Mouse (Mus musculus) cerebellum, adult 8-10 months (tissue): ENCODE measurements around the gene Syt8.

Experiments
- DNase-seq: peaks from one replicate; pipeline ENCODE4 v3.0.0; 2022

Syt8 gene

DNA sequence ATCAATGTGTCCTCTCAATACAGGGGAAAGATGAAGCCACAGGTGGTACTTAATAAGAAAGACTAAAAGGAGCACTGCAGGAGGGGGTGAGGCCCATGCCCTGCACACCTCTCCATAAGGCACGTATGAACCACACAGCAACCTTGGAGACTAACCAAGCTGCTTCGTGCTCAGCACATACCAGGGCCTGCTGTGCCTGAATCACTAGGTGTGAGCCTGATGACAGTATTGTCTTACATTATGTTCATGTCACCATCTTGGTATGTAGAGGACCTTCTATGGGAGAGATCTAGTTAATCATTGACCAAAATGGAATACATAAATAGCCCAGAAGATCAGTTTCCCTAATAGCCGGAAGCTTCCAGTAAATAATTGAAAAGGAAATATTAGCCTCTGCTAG lies 25.0 kb upstream of the Syt8 start:
- no peak for DNase-seq

DNA sequence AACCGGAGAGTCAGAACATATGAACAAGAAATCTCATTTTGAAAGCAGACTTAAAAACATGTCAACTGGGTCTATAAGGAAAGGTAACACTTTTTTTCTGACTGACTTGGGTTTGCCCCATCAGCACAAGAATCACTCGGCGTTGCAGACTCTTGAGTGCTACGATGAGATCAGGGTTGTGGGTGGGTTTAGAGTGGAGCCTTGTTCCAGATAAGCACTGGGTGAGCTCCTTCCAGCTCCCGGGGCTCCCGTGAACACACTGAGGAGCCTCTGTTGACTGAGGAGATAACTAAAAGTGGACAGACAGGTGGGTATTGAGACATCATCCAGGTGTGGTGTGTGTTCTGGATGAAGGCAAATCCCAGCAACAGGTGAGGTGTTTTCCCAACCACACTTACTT lies 21.4 kb upstream of the Syt8 start:
- no peak for DNase-seq

DNA sequence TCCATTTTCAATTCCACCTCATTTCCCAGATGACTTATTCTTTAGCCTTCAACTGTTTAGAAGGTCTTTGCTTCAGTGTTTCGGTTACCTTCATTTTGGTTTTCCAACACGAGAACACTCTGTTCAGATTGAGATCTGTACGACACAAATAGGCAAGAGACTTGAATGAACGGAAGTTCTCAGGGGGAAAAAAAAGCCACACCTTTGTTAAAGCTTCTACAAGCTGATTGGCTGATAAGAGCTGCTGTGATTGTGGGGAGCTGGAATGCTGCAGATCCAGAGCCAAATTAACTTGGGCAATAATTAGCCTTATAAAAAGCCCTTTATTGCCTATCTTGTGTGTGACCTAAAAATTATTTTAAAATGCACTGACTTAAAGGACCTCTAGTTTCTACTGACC lies 19.3 kb upstream of the Syt8 start:
- DNase-seq, result no peak

DNA sequence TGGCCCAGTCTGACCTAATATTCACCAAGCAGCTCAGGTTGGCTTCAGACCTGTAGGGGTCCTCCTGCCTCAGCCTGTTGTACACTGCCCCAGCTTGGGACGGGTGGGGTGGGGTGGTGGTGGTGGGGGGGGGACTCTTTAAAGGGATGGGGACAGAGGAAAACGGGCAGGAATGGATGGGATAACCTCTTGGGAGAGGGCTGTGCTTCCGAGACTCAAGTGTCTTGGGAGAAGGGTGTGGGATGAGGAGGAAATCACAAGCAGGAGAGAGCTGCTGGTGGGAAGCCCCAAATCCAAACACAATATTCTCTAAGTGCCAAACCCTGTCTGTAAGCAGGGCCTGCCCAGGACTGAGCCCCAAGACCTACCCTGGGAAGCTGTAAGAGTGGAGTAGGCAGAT lies 18.4 kb upstream of the Syt8 start:
- no peak for DNase-seq

DNA sequence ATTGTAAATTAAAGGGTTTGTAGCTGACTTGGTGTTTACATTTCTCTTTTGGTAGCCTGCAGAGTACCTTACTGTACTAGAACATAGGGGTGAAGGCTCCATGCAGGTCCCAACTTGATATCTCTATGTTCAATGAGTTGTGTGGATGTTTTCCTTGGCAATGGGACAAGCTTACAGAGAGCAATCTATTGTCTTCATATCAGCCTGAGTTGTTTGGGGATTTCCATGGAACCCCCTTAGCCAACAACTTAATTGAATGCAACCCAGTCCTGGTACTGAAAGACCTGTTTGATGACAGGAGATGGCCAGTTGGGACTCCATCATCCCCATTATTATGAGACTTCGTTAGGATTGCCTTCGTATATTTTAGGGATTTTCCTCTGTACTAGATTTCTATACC lies 16.6 kb upstream of the Syt8 start:
- no peak for DNase-seq

DNA sequence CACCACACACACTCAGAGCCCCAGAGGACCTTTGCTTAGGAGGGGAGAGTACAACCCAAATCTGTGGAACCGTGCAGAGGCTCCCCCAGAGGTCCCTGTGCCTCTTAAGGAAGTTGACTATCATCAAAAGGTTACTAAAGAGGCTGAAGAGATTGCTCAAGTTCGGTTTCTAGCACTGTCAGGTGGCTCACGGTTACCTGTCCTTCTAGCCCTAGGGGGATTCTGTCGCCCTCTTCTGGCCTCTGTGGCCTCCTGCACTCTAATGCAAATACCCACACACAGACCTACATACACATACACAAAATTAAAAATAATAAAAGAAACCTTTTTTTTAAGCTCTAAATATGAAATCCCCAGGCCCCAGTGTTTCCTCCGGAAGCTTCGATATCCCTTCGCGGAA lies 16.0 kb upstream of the Syt8 start:
- no peak for DNase-seq

DNA sequence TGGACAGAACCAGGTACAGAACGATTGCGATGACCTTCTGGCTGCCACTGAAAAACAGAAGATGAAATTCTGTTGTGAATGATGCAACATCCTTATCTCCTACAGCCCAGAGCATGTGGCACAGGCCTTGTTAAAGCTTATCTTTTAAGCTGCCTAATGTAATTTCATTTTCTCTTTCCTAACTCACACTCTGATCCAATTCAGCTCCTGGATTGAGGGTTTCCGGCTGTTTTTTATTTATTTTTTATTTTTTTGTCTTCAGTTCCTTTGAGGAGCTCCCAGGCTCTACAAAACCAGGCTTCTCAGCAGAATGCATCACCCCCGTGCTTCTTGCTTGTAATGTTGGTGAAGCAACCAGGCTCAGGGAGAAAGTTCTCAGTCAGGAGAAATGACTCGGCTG lies 14.8 kb upstream of the Syt8 start:
- DNase-seq, result no peak

DNA sequence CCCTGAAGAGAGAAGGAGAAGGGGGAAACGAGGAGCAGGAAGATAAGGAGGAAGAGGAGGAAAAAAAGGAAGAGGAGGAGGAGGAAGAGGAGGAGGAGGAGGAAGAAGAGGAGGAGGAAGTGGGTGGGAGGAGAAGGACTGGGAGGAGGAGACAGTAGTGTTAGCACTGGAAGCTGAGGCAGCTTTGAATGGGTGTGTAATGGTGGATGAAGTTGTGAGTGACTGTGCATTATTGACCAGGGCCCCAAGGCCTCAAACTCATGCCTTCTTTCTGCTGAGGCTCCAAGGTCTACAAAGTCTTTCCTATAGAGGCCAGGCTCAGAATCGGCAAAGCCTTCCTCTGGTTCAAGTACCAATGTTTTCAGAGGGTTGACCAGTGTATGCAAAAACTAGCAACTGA lies 12.8 kb upstream of the Syt8 start:
- no peak for DNase-seq

DNA sequence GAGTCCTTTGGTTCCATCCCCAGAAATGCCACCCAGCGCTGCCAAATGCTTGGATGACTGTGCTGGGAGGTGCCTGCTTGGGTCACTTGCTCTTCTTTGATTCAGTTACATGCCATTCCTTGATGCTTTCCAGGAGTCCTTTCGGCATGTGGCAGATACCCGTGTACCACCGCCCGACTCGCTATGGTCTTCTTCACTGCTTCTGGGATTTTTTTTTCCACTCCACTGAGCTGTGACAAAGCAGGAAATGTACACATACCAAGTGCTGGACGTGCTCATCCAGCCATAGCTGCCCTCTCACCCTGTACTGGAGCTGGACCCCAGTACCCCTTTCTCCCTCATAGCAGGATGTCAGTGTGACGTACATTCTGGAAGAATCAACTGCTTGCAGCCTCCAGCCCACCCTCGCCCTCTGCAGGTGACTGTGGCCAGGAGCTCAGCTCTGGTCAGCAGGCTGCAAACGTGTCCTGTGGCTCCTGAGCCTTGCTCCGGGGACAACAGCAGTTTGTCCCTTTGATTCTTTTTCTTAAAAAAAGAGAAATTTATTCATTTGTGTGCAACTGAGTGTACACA lies 8.9 kb upstream of the Syt8 start:
- DNase-seq, result no peak

DNA sequence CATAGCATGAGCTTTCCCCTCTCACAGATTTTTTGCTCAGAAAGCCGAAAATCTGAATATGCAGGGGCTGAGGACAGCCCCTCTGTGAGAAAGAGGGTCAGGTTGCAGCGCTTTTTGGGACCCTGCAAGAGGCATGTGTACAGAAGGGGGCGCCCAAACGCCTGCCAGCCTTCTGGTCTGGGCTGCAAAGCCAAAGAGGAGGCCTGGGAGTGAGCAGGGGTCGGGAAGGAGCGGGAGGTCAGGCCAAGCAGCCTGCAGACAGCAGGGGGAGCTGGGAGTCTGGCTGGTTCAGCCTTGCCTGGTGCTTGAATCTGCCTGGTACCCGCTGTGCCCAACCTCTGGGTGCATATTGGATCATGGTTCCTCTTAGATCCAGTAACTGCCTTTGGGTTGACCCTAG lies 6.4 kb upstream of the Syt8 start:
- no peak for DNase-seq

DNA sequence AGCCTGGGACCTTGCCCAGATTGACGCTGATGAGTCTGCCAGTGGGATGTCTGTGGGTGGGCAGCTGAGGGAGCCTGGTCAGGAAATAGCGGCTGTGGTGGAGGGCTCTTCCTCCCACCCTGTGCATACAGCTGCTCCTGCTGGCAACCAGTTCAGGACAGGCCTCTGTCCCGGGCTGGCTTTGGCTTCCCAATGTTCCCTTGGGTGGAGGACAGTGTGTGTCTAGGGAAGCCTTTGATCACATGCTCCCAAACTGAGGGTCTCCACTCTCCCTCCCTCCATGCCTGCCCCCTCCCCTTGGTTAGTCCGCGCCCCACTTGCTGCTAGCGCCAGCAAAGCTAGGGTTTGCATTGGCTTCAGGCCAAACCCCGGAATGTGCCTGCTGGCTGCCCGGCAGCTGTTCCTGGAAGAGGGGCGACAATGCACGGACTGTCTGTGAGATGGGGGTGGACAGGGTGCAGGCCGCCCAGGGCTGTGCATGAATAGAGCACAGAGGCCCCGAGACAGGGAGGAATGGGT lies 4.4 kb upstream of the Syt8 start:
- DNase-seq, result no peak

DNA sequence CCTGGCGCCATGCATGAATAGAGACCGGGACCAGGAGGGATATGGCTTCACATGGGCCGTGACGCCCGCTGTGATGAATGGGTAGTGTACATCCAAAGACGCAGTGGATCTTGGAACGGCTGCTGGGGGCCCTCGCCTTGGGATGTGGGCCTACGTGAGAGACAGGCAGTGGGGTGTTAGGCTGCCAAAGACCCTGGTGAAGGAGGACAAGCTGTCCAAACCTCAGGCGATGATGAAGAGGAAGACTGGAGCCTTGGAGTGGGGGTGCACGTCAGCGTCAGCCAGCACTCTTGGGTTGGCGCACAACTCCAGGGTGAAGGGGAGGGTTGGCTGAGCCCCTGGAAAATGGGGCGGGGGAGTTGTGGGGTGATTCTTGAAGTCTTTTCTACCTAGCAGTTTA lies 3.5 kb upstream of the Syt8 start:
- DNase-seq, result no peak

DNA sequence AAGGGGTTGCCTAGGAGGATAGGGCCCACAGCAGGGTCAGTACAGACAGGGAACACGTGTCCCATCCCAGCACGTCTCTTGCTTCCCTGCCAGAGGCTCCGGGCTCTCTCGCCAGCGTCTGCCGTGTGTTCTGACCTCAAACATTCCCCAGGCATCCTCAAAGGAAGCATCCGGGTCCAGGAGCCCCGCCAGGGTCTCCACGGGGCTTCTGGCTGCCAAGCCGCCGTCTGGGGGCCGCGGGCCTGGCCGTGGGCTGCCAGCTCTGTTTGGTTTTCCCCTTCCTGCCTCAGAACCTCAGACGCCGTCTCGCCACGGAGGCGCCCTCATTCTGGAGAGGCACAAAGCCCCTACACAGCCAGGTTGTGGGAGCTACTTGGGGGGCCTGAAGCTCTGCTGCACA lies 1.0 kb upstream of the Syt8 start:
- DNase-seq, result no peak

DNA sequence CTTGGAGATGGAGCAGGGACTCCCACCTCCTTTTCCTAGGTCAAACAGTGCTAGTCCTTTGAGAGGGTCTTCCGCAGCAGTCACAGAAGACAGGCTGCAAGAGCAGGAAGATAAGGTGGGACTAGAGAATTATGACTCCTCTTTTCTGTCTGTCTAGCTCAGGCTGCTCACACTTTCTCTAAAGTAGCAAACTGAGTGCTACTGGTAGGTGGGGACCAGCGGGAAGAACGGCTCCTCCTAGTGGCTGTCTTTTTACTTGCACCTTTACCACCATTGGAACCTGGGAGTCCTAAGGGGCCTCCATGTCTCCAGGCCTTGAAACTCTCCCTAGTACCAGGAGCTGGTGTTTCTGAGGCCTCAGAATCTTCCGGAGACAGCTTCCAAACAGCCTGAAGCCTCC lies 874 bp downstream of the Syt8 start:
- peak; percentile 71 for DNase-seq

DNA sequence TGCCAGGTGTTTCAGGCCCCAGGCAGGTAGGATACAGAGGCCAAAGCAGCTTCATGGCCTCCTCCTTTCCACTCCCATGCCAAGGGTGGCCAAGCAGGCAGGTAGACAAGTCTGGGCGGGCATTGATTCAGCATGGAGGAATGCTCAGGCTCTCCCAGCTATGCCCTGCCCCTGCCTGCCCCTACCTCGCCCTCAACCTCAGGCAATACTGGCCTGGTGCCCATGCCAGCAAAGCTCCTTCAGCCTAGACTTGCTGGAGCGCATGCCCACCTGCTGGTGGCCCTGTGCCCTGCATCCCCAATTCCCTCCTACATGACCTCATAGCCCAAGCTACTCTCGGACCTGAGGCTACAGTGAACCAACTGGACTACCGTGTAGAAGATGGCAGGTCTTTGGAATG lies 2.7 kb downstream of the Syt8 start:
- DNase-seq, result no peak

DNA sequence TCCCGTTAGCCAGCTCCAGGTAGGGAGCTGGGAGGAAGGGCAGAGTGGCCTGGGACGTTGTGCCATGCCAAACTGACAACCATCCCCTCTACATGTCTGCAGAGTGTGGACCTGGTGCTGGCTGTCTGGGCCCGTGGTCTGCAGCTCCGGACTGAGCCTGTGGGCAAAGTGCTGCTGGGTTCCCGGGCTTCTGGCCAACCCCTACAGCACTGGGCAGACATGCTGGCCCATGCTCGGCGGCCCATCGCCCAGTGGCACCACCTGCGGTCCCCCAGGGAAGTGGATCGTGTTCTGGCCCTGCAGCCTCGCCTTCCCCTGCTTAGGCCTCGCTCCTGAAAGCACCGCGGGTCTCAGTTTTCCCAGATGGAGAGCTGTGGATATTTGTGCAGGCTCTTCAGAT lies 5.3 kb downstream of the Syt8 start:
- no peak for DNase-seq

DNA sequence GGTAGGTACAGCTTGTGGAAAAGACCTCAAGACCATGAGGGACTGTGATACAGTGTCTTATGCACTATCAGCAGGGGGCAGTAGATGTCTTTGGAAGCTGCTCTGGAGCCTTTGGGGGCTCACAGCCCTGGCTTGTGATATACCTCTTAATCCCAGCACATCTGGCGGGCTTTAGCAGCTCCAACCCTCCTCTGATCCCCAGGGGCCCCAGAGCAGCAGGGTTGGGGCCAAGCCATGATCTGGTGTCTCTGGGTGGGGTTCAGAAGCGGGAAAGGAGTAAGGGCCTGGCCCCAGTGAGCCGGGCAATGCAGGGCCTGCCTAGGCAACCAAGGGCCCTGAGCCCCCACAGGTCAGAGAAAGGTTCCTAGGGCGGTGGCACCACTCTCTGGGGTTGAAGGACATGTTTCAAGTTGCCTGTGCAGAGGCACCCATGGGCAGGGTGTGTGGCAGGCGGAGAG lies 6.0 kb downstream of the Syt8 start:
- no peak for DNase-seq

DNA sequence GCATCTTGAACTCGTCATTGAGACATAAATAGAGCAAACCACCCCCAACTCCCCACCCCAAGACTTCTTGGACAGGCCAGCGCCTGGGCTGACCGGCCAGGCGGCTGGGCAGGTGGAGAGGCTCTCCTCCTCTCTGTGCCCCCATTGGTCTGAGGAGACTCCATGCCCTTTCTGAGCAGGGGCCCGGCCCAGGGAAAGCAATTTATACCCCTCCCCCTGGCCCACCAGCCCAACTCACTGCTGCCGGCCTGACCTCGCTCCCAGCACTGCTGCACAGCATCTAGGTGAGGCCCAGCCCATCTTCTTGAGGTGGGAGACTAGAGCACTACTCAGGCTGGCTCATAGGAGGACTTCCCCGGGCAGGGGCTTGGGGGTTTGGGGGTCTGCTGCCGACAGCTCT lies 6.9 kb downstream of the Syt8 start, which contains the start of gene Tnni2:
Tnni2 (plus strand) TSS at position 224 of the 400 bp plus-strand sequence.
- no peak for DNase-seq

DNA sequence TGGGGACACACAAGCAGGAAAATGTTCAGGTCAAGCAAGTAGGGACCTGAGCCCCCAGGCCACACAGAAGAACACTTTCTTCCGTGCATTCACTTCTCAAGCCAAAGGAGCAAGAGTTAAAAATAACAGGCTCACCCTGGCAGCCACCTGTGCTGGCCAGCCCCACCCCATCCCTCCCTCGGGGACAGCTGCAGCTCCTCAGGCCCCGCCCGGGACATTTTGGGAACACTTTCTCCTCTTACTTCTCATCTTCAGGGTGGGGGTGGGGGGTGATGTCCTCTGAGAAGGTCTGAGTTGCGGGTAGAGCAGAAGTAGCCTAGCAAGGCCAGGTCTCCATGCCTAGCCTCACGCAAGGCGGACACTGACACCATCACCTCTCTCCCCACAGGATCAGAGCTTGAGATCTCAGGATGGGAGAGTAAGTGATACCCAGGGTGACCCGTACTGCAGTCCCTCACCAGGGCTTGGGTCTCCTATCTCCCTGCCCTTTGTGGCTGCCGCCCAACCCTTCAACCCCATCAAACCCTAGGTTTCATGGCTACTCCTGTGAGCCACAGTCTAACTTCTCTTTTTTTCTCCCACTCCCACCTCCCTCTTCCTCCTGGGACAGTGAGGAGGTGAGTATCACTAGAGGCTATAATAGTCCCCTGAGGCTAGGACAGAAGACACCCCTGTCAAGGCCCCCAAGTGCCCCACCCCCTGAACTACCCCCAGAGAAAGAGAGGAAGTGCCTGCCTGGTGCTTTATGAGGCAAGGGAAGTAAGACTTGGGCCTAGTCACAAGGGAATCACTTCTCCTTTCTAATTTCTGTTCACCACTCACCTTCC lies 7.6 kb downstream of the Syt8 start:
- DNase-seq, result no peak

DNA sequence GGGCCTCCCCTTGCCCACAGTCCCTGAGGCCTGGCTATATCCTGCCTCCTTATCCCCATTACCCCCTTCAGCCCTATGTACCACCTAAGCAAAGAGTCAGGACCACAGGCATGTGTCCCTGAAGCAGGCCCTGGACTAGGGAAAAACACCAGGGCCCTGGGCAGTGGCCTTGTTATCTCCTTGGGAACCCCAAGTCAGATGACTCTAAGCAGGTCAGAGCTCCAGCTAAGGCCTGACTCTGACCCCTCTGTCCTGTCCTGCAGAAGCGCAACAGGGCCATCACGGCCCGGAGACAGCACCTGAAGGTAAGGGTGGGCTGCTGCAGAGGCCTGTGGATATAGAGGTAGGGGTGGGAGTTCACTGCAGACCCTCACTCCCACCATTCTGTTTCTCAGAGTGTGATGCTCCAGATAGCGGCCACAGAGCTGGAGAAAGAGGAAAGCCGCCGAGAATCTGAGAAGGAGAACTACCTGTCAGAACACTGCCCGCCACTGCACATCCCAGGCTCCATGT lies 8.3 kb downstream of the Syt8 start:
- no peak for DNase-seq

DNA sequence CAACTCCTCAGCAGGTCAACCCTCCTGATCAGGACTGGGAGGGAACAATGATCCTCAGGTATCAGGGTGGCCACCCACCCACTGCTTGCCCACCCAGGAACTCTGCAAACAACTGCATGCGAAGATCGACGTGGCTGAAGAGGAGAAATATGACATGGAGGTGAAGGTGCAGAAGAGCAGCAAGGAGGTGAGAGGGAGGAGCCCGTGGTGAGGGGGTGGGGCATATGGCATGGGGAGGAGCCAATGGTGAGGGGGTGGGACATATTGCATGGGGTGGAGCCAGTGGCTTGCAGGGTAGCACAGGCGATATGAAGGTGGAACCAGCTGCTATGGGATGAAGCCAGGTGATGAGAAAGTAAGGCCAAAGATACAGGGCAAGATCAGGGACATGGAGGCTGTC lies 8.8 kb downstream of the Syt8 start:
- DNase-seq, result no peak

DNA sequence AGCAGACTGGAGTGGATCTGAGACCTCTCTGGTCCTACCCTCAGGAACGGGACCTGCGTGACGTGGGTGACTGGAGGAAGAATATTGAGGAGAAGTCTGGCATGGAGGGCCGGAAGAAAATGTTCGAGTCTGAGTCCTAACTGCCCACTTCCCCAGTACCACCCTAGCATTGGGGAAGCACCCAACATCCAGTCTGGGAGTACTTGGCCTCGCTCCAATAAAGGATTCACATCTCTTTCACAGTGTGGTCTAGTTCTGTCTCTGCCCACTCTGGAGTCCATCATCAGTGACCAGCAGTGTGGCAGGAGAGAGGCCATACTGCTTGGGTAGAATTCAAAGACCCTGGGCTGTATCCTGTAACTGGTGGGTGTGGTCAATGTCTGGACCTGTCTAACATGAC lies 9.5 kb downstream of the Syt8 start:
- no peak for DNase-seq

DNA sequence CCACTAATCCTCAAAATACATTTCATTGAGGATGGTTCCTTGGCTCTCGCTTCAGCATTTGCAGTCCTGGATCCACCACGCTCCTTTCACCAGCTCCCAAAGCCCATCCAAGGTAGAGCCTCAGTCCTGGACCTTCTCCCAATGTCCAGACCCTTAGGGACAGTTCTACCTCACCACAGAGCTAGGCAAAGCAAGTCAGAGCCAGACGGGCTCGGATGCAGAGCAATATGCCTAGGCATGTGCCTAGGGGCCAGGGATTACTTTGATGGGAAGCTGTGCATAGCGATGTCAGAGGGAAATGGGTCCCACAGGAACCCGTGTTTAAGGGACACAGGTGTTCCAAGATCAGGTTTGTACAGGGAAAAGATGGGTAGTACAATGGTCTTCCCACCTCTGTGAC lies 10.7 kb downstream of the Syt8 start:
- no peak for DNase-seq

DNA sequence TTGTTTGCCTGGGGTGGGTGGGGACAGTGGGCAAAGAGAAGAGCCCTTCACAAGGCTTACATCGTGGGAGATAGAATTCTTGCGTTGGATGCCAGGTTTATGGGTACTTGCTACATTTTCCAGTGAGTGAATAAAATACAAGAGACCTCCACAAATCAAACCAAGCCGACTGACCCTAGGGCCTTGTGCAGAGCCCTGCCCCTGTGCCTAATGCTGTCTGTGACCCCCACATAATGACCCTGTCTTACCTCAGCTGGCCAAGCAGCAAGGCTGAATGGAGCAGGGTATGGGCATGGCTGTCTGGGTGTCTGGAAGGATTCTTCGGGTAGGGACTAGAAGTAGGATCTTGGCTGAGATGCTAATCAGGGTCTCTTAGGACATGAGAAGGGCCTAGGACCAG lies 11.6 kb downstream of the Syt8 start:
- DNase-seq, result no peak
